Mouse (Mus musculus) right cerebral cortex, postnatal 10 days (tissue): ENCODE results near the gene Slc7a5.

Experiments used
- DNase-seq, 2 experiments: peaks; one replicate each; pipeline ENCODE4 v3.0.0; 2021; ENCODE audit warnings: low spot score in 2 of 2

Gene Slc7a5

GRCm38 (mm10) chr8:121907587-121908248 is at the start of gene Slc7a5:
Gene Slc7a5 (minus strand): TSS chr8:121907694.
- DNase-seq = peak; percentile 99

- no peak for DNase-seq
These were observed 48.5 kb upstream of the Slc7a5 start for GRCm38 (mm10) chr8:121955825-121956500.

- no peak for DNase-seq
These were observed 47.6 kb upstream of the Slc7a5 start for GRCm38 (mm10) chr8:121954981-121955555.

GRCm38 (mm10) chr8:121953821-121954545 is 46.5 kb upstream of the Slc7a5 start:
- no peak for DNase-seq

- DNase-seq = no peak
These were observed 45.3 kb upstream of the Slc7a5 start for GRCm38 (mm10) chr8:121952800-121953199.

GRCm38 (mm10) chr8:121952122-121952521 is 44.6 kb upstream of the Slc7a5 start:
- no peak for DNase-seq

GRCm38 (mm10) chr8:121951656-121952009 is 44.1 kb upstream of the Slc7a5 start:
- no peak for DNase-seq

GRCm38 (mm10) chr8:121950749-121951655 is 43.5 kb upstream of the Slc7a5 start:
- DNase-seq = peak; percentile 79 to 84

- DNase-seq = peak; percentile 98 to 99
These were observed 42.7 kb upstream of the Slc7a5 start for GRCm38 (mm10) chr8:121949941-121950748.

- no peak for DNase-seq
These were observed 41.8 kb upstream of the Slc7a5 start, which contains the start of gene Banp for GRCm38 (mm10) chr8:121949222-121949800. Gene Banp (plus strand): TSS chr8:121949750.

- no peak for DNase-seq
These were observed 41.0 kb upstream of the Slc7a5 start for GRCm38 (mm10) chr8:121948321-121949145.

GRCm38 (mm10) chr8:121947753-121948141 is 40.3 kb upstream of the Slc7a5 start:
- peak; percentile 93 to 94 for DNase-seq

- DNase-seq = no peak
These were observed 39.7 kb upstream of the Slc7a5 start for GRCm38 (mm10) chr8:121947047-121947752.

GRCm38 (mm10) chr8:121946351-121946750 is 38.9 kb upstream of the Slc7a5 start:
- DNase-seq = no peak

- DNase-seq = no peak
These were observed 37.3 kb upstream of the Slc7a5 start, which contains the start of gene Car5a for GRCm38 (mm10) chr8:121944831-121945230. Gene Car5a (minus strand): TSS chr8:121944904.

GRCm38 (mm10) chr8:121943716-121944115 is 36.2 kb upstream of the Slc7a5 start:
- no peak for DNase-seq

GRCm38 (mm10) chr8:121943057-121943540 is 35.6 kb upstream of the Slc7a5 start:
- no peak for DNase-seq

GRCm38 (mm10) chr8:121938732-121939131 is 31.2 kb upstream of the Slc7a5 start:
- no peak for DNase-seq
